ENCODE assay signal across 9 mouse cellular contexts in the genomic region with DNA sequence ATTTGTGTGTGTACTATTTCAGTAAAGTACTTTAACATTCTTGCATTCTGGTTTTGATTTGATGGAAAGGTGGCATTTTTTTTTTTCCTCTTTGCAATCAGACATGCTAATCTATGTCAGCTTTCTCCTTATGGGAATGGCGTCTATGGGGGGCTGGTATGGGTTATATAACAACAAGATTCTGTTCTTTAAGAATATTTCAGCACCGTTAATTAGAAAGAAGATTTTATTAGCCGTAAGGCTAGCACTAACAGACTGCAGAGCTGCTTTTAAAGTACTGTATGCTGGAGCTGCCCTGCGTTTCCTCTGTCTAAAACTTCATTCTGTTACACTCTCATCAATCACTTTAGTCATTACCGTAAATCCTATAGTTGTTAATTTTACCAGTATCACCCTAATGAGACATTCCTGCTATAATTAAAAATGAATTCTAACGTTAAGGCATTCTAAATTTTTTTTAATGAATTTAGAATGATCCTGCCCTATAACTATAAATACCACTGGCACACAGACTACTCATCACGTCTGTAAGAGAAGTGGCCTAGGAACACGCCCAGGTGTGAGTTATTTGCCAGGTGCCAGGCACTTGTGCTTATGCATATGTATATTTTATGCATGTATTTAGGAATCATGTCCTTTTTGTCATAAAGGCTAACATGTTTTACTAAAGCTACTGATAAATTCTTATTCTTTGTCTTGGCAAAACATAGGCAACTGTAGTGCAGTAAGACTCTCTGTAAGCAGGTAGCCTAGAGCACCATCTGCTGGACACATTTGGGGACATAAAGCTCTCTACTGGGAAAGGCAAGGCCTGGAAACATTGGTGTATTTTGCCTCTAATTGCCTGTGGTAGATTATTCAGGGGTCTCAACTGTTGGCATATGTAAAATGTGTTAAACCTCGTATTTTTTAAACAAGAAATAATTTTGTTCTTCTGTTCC.
DNase-seq lines count a peak whose midpoint lies in the region; ATAC-seq lines count a peak whose summit lies in the region.
"Had no signal": no experiment of that assay in that cellular context is flagged by ENCODE, and none has a peak within 500 bp of the region (broad histone marks: within the 10 kb centered on the region; RNA-seq: fewer than 3 reads in every experiment).

No protein-coding gene starts in this region.

- H3K27me3 ChIP-seq in kidney, embryonic 16.5 days (ENCODE audit: insufficient read depth, low read length), result no peaks in the 10 kb centered on the region
- no peaks in the 10 kb centered on the region for H3K27me3 ChIP-seq in embryonic facial prominence, embryonic 14.5 days (replicated peaks; ENCODE audit: control insufficient read depth, insufficient read depth, low read length)
- H3K27me3 ChIP-seq in hindbrain, embryonic 13.5 days, result no peaks in the 10 kb centered on the region

- no peaks in the 10 kb centered on the region for H3K36me3 ChIP-seq in kidney, embryonic 16.5 days (ENCODE audit: insufficient read depth, low read length)
- H3K36me3 ChIP-seq in embryonic facial prominence, embryonic 14.5 days (ENCODE audit: control insufficient read depth, insufficient read depth, low read length), result no peaks in the 10 kb centered on the region
- no peaks in the 10 kb centered on the region for H3K36me3 ChIP-seq in hindbrain, embryonic 13.5 days

- no peak overlapping the region for H3K27ac ChIP-seq in kidney, embryonic 16.5 days (ENCODE audit: low read length)
- H3K27ac ChIP-seq in embryonic facial prominence, embryonic 14.5 days (replicated peaks; ENCODE audit: low read depth, low read length), result peak overlapping the region; percentile 84
- H3K27ac ChIP-seq in hindbrain, embryonic 13.5 days, result peak overlapping the region; percentile 83

- no peak overlapping the region for H3K4me3 ChIP-seq in kidney, embryonic 16.5 days (ENCODE audit: low read length)
- no peak overlapping the region for H3K4me3 ChIP-seq in embryonic facial prominence, embryonic 14.5 days (ENCODE audit: low read depth, low read length)
- H3K4me3 ChIP-seq in hindbrain, embryonic 13.5 days, result no peak overlapping the region
- H3K4me3 ChIP-seq: myocyte had no signal

- DNase-seq in kidney, adult 18-20 months, result peak; percentile 59
- peak; percentile 57 for DNase-seq in adrenal gland, postnatal 25 days
- DNase-seq in embryonic facial prominence, embryonic 14.5 days (ENCODE audit: low spot score), result peak; percentile 93
- peak; percentile 72 to 87 for DNase-seq in layer of hippocampus, postnatal 14 days (ENCODE audit: low spot score in 2 of 2)
- peak; percentile 70 for DNase-seq in mesoderm, embryonic 11.5 days (ENCODE audit: low read depth, low spot score)
- DNase-seq in skeletal muscle tissue, adult 2 months (ENCODE audit: low read depth, low spot score), result peak; percentile 23

- 64% methylated on average over 9 of the region's 9 CpGs for WGBS in kidney, embryonic 16.5 days
- WGBS in embryonic facial prominence, embryonic 14.5 days, result 48% methylated on average over 9 of the region's 9 CpGs
- WGBS in hindbrain, embryonic 13.5 days, result 57% methylated on average over 9 of the region's 9 CpGs

- H3K9me3 ChIP-seq in kidney, embryonic 16.5 days (ENCODE audit: low read length), result 0 out of 2 replicates have a peak, but pooled peaks cover 3% of the 10 kb centered on the region
- H3K9me3 ChIP-seq in embryonic facial prominence, embryonic 14.5 days (ENCODE audit: control insufficient read depth, low read length), result no peaks in the 10 kb centered on the region
- H3K9me3 ChIP-seq in hindbrain, embryonic 13.5 days, result no peaks in the 10 kb centered on the region

- no peak for ATAC-seq in kidney, embryonic 16.5 days (ENCODE audit: low FRiP score, low TSS enrichment)
- peak; percentile 90 for ATAC-seq in embryonic facial prominence, embryonic 14.5 days (ENCODE audit: low read depth)
- ATAC-seq in hindbrain, embryonic 13.5 days (ENCODE audit: low FRiP score), result peak; percentile 88

- H3K9ac ChIP-seq in kidney, embryonic 16.5 days (replicated peaks; ENCODE audit: low read length), result no peak overlapping the region
- H3K9ac ChIP-seq in embryonic facial prominence, embryonic 14.5 days (ENCODE audit: low read depth, low read length), result peak overlapping the region; percentile 27
- 0 out of 2 replicates have a peak overlapping the region, but pooled peaks have one; percentile 49 for H3K9ac ChIP-seq in hindbrain, embryonic 13.5 days

- no peak overlapping the region for H3K4me2 ChIP-seq in kidney, embryonic 16.5 days (replicated peaks; ENCODE audit: low read depth, low read length)
- H3K4me2 ChIP-seq in embryonic facial prominence, embryonic 14.5 days (ENCODE audit: low read depth, low read length), result peak overlapping the region; percentile 29
- peak overlapping the region; percentile 29 for H3K4me2 ChIP-seq in hindbrain, embryonic 13.5 days

- no peaks in the 10 kb centered on the region for H3K4me1 ChIP-seq in kidney, embryonic 16.5 days (ENCODE audit: insufficient read depth, low read length)
- 0 out of 2 replicates have a peak, but pooled peaks cover 4% of the 10 kb centered on the region for H3K4me1 ChIP-seq in embryonic facial prominence, embryonic 14.5 days (ENCODE audit: control insufficient read depth, insufficient read depth, low read length)
- peaks cover 15% of the 10 kb centered on the region for H3K4me1 ChIP-seq in hindbrain, embryonic 13.5 days (replicated peaks)

Comparison
In these comparisons a context has a peak if more than half of its experiments do, and no peak if none do; other contexts are left out.
1. DNase-seq: peak in every context shown above with its lines; median percentile 93 in embryonic facial prominence, embryonic 14.5 days; 80 in layer of hippocampus, postnatal 14 days; 70 in mesoderm, embryonic 11.5 days; 59 in kidney, adult 18-20 months; 57 in adrenal gland, postnatal 25 days; 23 in skeletal muscle tissue, adult 2 months.